ENCODE assay signal across 8 mouse cellular contexts in the genomic region with DNA sequence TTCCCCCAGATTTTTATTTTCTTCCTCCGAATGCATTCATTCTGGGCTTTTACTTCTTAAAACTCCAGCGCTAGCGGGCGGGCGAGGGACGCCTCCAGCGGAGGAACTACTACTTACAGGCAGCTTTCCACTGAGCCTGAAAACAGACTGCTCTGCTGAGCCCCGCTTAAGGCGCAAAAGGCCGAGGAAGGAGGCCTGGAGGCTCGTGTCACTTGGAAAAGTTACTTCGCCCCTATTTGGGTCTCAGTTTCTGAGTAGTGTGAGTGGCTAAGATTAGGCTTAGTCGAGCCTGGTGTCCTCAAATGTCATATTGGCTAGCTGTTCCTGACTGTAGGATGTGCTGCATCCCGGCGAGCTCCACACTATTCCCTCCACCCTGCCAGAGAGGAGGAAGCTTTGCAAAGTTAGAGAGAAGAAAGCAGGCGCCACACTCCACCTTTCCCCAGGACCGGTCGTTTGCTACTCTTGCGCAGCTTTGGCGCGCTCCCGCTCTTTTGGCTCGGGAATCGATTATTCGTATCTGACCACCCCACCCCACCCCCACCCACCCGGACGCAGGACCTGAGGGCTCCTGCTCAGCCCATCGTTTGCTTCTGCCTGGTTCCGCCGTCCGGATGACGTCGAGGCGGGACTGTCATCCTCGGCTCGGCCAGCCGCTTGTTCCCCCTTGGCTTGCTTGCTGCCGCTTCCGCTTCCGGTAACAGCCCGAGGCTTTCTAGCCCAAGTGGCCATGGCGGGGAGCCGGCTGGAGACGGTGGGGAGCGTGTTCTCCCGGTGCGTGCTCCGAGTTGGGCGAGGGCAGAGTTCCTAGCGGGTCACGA. TPM values are rescaled to one million over a fixed set of nuclear protein-coding genes. Genes with fewer than 3 reads are reported as not detected.
DNase-seq lines count a peak whose midpoint lies in the region; ATAC-seq lines count a peak whose summit lies in the region.

Gene Mrps23, plus strand, starts transcription at position 677 of the 821 bp plus-strand sequence.

- peak within 1 kb of the TSS; percentile 93 for H3K9ac ChIP-seq in heart, embryonic 13.5 days
- peak within 1 kb of the TSS; percentile 87 for H3K9ac ChIP-seq in liver, embryonic 12.5 days
- peak within 1 kb of the TSS; percentile 52; the same call in 1 of the 2 replicates for H3K9ac ChIP-seq in stomach, embryonic 15.5 days

- H3K4me2 ChIP-seq in heart, embryonic 13.5 days: peak within 1 kb of the TSS; percentile 91
- H3K4me2 ChIP-seq in liver, embryonic 12.5 days: peak within 1 kb of the TSS; percentile 84
- peak within 1 kb of the TSS; percentile 81 for H3K4me2 ChIP-seq in stomach, embryonic 15.5 days

- WGBS in heart, embryonic 13.5 days: under 1% methylated on average over 51 of the region's 51 CpGs
- WGBS in liver, embryonic 12.5 days (ENCODE audit: insufficient replicate concordance): under 1% methylated on average over 51 of the region's 51 CpGs
- WGBS in stomach, embryonic 15.5 days: under 1% methylated on average over 51 of the region's 51 CpGs

- DNase-seq in CD4-positive helper T cell, adult 2 months (ENCODE audit: low read depth, low spot score): peak; percentile 94
- peak; percentile 82 for DNase-seq in brain, embryonic 18.5 days (ENCODE audit: low read depth, low spot score)
- peak; percentile 96 for DNase-seq in kidney, postnatal 10 days
- peak; percentile 87 to 89 for DNase-seq in natural killer cell, adult 2 months (ENCODE audit: low spot score in 2 of 2)

- H3K4me3 ChIP-seq in heart, embryonic 13.5 days: peak within 1 kb of the TSS; percentile 95
- H3K4me3 ChIP-seq in liver, embryonic 12.5 days: peak within 1 kb of the TSS; percentile 91
- peak within 1 kb of the TSS; percentile 77 for H3K4me3 ChIP-seq in stomach, embryonic 15.5 days (replicated peaks)

- peaks cover 32% of the 10 kb centered on the region for H3K36me3 ChIP-seq in heart, embryonic 13.5 days
- peaks cover 29% of the 10 kb centered on the region for H3K36me3 ChIP-seq in liver, embryonic 12.5 days
- no peaks in the 10 kb centered on the region for H3K36me3 ChIP-seq in stomach, embryonic 15.5 days

- H3K27me3 ChIP-seq in heart, embryonic 13.5 days (replicated peaks): no peaks in the 10 kb centered on the region
- H3K27me3 ChIP-seq in liver, embryonic 12.5 days (replicated peaks): peaks cover 23% of the 10 kb centered on the region
- no peaks in the 10 kb centered on the region for H3K27me3 ChIP-seq in stomach, embryonic 15.5 days (replicated peaks)

- H3K4me1 ChIP-seq in heart, embryonic 13.5 days: peaks cover 70% of the 10 kb centered on the region
- H3K4me1 ChIP-seq in liver, embryonic 12.5 days: peaks cover 41% of the 10 kb centered on the region
- H3K4me1 ChIP-seq in stomach, embryonic 15.5 days: peaks cover 9% of the 10 kb centered on the region

- peak within 1 kb of the TSS; percentile 94 for H3K27ac ChIP-seq in heart, embryonic 13.5 days (replicated peaks)
- peak within 1 kb of the TSS; percentile 83 for H3K27ac ChIP-seq in liver, embryonic 12.5 days
- H3K27ac ChIP-seq in stomach, embryonic 15.5 days: peak within 1 kb of the TSS; percentile 78

- H3K9me3 ChIP-seq in heart, embryonic 13.5 days: no peaks in the 10 kb centered on the region
- H3K9me3 ChIP-seq in liver, embryonic 12.5 days (replicated peaks): no peaks in the 10 kb centered on the region
- H3K9me3 ChIP-seq in stomach, embryonic 15.5 days: no peaks in the 10 kb centered on the region

- peak; percentile 93 for ATAC-seq in erythroid progenitor cell, adult 5-6 weeks (replicated peaks; ENCODE audit: low FRiP score, poor library complexity, severe bottlenecking)
- ATAC-seq in heart, embryonic 13.5 days (ENCODE audit: extremely low read depth, insufficient number of reproducible peaks, low FRiP score, low TSS enrichment): peak; percentile 78
- ATAC-seq in liver, embryonic 12.5 days: peak; percentile 93
- ATAC-seq in stomach, embryonic 15.5 days (ENCODE audit: insufficient read depth, low FRiP score, low read depth): peak; percentile 94

RNA-seq across cellular contexts. Expression of gene Mrps23, which starts in this region (rescaled TPM):
- 18.7 and 24.3 TPM in 2 replicates for total RNA-seq in erythroid progenitor cell, adult 5-6 weeks (2015; ENCODE audit: low replicate concordance)
- 15.8 and 23.1 TPM in 2 replicates for total RNA-seq in erythroid progenitor cell, adult 5-6 weeks (2017; ENCODE audit: low replicate concordance)
- 76.0 and 82.1 TPM in 2 replicates for polyA plus RNA-seq in heart, embryonic 13.5 days (2015; fragmentation: Nextera tagmentation; extraction: Ambion mirVana)
- polyA plus RNA-seq in liver, embryonic 12.5 days (2016; fragmentation: Nextera tagmentation; extraction: Ambion mirVana): 47.0 and 47.6 TPM in 2 replicates
- polyA plus RNA-seq in stomach, embryonic 15.5 days (2015; fragmentation: Nextera tagmentation; extraction: Ambion mirVana): 52.8 and 59.5 TPM in 2 replicates

Comparison
In these comparisons a context has a peak if more than half of its experiments do, and no peak if none do; other contexts are left out.
1. Peak in every context shown above with its lines: DNase-seq, ATAC-seq, H3K4me3 ChIP-seq and H3K27ac ChIP-seq.